Mouse (Mus musculus): ENCODE results near the gene Ttc22.

GRCm38 (mm10) chr4:106587075-106587474 is 35.2 kb upstream of the Ttc22 start:
- TF ChIP-seq POLR2A (IDR thresholded peaks at IDR 0.05; ENCODE audit: extremely low read depth, insufficient read depth, low read length) (no peak), CTCF (IDR thresholded peaks at IDR 0.05; ENCODE audit: extremely low read depth, insufficient read depth, low read length) (no peak)

All from cortical plate, adult 2 months (tissue).